Mouse (Mus musculus) midbrain, embryonic 12.5 days (tissue): Measurements from ENCODE around the gene Gm20388. TPM values are rescaled to one million over a fixed set of nuclear protein-coding genes. Genes with fewer than 3 reads are reported as not detected.

Experiments used
- ATAC-seq: fragments of 200-750 bp; cut with Nextera tagmentation; 2 replicates; pipeline ENCODE4 v1.8.0; 2017; ENCODE audit warnings: low read depth, moderate TSS enrichment, moderate library complexity; ENCODE audit not compliant: low FRiP score
- H3K27ac ChIP-seq: fragments of 300-500 bp; sonication (generic); replicated peaks from 2 replicates; pipeline ENCODE4 v1.5.1; 2016; ENCODE audit warnings: mild to moderate bottlenecking
- H3K27me3 ChIP-seq: fragments of 300-500 bp; sonication (generic); 2 replicates; pipeline ENCODE4 v1.6.1; 2016; ENCODE audit warnings: mild to moderate bottlenecking
- H3K36me3 ChIP-seq: fragments of 300-500 bp; sonication (generic); 2 replicates; pipeline ENCODE4 v1.6.1; 2016
- H3K4me1 ChIP-seq: fragments of 300-500 bp; sonication (generic); 2 replicates; pipeline ENCODE4 v1.6.1; 2016
- H3K4me2 ChIP-seq: fragments of 300-500 bp; sonication (generic); replicated peaks from 2 replicates; pipeline ENCODE4 v1.6.1; 2016; ENCODE audit warnings: mild to moderate bottlenecking, moderate library complexity
- H3K4me3 ChIP-seq: fragments of 300-500 bp; sonication (generic); 2 replicates; pipeline ENCODE4 v1.5.1; 2016; ENCODE audit warnings: mild to moderate bottlenecking
- H3K9ac ChIP-seq: fragments of 300-500 bp; sonication (generic); replicated peaks from 2 replicates; pipeline ENCODE4 v1.6.1; 2016; ENCODE audit warnings: mild to moderate bottlenecking, moderate library complexity
- H3K9me3 ChIP-seq: fragments of 300-500 bp; sonication (generic); 2 replicates; pipeline ENCODE4 v1.6.1; 2016; ENCODE audit warnings: mild to moderate bottlenecking
- whole genome bisulfite sequencing: fragments of 180-500 bp; shearing (Covaris S2); methylation state at CpG from one replicate; pipeline ENCODE4 v1.1.7; 2016; 5-methylcytosine and 5-hydroxymethylcytosine counted together
- polyA plus RNA-seq: library from polyadenylated mRNA; unstranded; fragments of >200 nt; fragmentation: Nextera tagmentation; extraction: Ambion mirVana; gene quantifications from 2 replicates; pipeline ENCODE4 v1.2.1, GENCODE M21; 2016

Gene Gm20388
- polyA plus RNA-seq, 1 experiment from 2014 or later = not detected

DNA sequence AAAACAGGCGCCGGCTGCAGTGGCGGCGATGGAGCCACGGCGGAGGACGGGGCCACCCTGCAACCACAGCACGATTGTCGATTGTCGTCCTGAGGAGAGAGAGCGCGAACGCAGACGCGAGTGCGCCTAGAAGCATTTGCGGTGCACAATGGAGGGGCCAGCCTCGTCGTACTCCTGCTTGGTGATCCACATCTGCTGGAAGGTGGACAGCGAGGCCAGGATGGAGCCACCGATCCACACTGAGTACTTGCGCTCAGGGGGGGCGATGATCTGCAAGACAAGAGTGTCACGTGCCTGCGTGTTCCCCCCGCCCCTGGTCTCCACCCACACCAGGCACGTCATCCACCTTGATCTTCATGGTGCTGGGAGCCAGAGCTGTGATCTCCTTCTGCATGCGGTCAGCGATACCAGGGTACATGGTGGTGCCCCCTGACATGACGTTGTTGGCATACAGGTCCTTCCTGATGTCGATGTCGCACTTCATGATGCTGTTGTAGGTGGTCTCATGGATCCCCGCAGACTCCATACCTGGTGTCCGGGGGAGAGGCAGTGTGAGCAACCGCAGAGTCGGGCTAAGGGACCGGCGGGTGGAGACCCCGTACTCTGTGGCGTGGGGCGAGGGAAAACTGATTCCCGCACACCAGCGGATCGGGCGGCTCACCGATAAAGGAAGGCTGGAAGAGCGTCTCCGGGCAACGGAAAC is 3981.4 kb downstream of the Gm20388 start:
- H3K9ac ChIP-seq = peak overlapping the region; percentile 29; the same call in 1 of the 2 replicates
- peaks cover 81% of the 10 kb centered on the region for H3K27me3 ChIP-seq
- no peaks in the 10 kb centered on the region for H3K36me3 ChIP-seq
- ATAC-seq = peak; percentile 71; the same call in 1 of the 2 replicates
- H3K9me3 ChIP-seq = no peaks in the 10 kb centered on the region
- H3K4me2 ChIP-seq = peak overlapping the region; percentile 61
- H3K4me3 ChIP-seq = peak overlapping the region; percentile 45
- no peak overlapping the region for H3K27ac ChIP-seq
- H3K4me1 ChIP-seq = peaks cover 19% of the 10 kb centered on the region
- WGBS = under 1% methylated on average over 49 of the region's 49 CpGs

DNA sequence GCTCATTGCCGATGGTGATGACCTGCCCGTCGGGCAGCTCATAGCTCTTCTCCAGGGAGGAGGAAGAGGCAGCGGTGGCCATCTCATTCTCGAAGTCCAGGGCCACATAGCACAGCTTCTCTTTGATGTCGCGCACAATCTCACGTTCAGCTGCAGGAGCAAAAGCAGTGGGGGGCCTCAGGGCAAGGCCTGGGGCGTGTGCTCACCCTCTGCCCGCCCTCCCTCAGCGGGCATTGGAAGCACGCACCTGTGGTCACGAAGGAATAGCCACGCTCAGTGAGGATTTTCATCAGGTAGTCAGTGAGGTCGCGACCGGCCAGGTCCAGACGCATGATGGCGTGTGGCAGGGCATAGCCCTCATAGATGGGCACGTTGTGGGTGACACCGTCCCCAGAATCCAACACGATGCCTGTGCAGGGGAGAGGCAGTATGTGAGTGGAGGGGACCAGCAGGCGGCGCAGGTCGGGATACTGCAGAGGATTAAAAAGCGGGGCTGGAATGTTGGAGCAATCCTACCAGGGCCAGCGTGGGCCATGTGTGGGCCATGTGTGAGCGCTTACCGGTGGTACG is 3982.0 kb downstream of the Gm20388 start:
- Histone ChIP-seq H3K4me3 (peak overlapping the region; percentile 45), H3K36me3 (no peaks in the 10 kb centered on the region), H3K27me3 (peaks cover 82% of the 10 kb centered on the region), H3K9ac (peak overlapping the region; percentile 29; the same call in 1 of the 2 replicates), H3K4me2 (peak overlapping the region; percentile 61), H3K9me3 (no peaks in the 10 kb centered on the region), H3K27ac (no peak overlapping the region), H3K4me1 (peaks cover 19% of the 10 kb centered on the region)
- no peak for ATAC-seq
- WGBS = 13% methylated on average over 30 of the region's 30 CpGs

DNA sequence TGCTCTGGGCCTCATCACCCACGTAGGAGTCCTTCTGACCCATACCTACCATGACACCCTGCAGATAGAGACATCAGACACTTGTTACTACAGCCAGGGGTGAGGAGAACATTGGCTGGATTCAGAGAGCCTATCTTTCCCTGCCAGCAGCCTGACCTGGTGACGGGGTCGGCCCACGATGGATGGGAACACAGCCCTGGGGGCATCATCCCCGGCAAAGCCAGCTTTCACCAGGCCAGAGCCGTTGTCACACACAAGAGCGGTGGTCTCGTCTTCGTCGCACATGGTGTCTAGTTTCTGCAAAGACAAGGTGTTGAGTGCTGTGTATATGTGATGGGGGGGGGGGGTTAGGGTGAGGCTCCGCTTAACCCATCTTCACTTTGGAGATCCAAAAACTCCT is 3982.8 kb downstream of the Gm20388 start:
- 0 out of 2 replicates have a peak, but pooled peaks cover under 1% of the 10 kb centered on the region for H3K36me3 ChIP-seq
- no peak overlapping the region for H3K4me3 ChIP-seq
- no peaks in the 10 kb centered on the region for H3K9me3 ChIP-seq
- ATAC-seq = no peak
- 79% methylated on average over 11 of the region's 11 CpGs for WGBS
- no peak overlapping the region for H3K27ac ChIP-seq
- H3K27me3 ChIP-seq = peaks cover 82% of the 10 kb centered on the region
- H3K9ac ChIP-seq = no peak overlapping the region
- peaks cover 19% of the 10 kb centered on the region for H3K4me1 ChIP-seq
- H3K4me2 ChIP-seq = no peak overlapping the region

DNA sequence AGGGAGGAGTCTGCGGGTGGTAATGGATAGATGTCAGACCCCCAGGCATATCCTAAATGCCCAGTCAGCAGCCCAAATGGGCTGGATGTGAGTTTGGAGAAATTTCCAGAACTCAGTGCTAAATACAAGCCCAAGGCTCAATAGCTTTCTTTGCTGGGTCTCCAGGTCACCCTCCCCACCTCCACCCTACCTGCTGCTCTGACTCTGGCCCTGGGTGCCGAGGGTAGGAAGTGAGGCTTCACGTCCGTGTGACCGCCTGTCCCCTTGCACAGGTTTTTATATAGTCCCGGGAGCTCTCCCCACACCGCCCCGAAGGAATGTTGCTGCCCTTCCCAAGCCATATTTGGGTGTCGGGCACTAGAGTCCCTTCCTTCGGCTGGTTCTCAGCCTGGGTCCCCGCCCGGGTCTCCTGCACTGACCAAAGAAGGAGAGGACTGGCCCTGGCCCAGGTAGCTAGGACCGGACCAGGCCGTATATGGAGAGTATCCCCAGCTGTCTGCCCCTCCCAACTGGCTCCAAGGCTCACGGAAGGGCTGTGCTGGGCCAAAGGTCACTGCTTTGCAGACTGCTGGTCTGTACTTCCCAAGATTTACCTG is 3984.0 kb downstream of the Gm20388 start, which contains the start of gene Acta1:
TSS of gene Acta1 (minus strand) at position 250 of the 596 bp plus-strand sequence.
- no peaks in the 10 kb centered on the region for H3K9me3 ChIP-seq
- H3K27ac ChIP-seq = no peak within 1 kb of the TSS
- H3K9ac ChIP-seq = no peak within 1 kb of the TSS
- H3K36me3 ChIP-seq = 0 out of 2 replicates have a peak, but pooled peaks cover 10% of the 10 kb centered on the region
- no peak for ATAC-seq
- H3K4me1 ChIP-seq = peaks cover 19% of the 10 kb centered on the region
- H3K4me2 ChIP-seq = no peak within 1 kb of the TSS
- H3K27me3 ChIP-seq = peaks cover 75% of the 10 kb centered on the region
- 28% methylated on average over 15 of the region's 15 CpGs for WGBS
- H3K4me3 ChIP-seq = no peak within 1 kb of the TSS

DNA sequence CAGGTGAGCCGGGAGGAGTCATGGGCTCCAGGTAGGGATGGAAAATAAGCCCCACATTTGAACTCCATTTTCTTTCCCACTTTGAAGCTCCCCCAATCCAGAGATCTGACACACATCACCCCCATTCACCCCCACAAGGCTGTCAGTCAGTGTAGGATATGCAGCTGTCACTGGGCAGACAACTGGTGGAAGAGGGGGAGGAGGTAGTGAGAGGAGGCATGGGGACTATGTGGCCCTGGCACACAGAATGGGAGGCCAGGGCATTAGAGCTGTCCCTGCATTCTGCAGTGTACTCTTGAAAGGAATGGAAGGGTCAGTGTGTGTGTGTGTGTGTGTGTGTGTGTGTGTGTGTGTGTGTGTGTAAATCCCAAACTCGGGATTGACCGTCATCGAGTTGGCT is 3984.6 kb downstream of the Gm20388 start:
- 79% methylated on average over 4 of the region's 4 CpGs for WGBS

DNA sequence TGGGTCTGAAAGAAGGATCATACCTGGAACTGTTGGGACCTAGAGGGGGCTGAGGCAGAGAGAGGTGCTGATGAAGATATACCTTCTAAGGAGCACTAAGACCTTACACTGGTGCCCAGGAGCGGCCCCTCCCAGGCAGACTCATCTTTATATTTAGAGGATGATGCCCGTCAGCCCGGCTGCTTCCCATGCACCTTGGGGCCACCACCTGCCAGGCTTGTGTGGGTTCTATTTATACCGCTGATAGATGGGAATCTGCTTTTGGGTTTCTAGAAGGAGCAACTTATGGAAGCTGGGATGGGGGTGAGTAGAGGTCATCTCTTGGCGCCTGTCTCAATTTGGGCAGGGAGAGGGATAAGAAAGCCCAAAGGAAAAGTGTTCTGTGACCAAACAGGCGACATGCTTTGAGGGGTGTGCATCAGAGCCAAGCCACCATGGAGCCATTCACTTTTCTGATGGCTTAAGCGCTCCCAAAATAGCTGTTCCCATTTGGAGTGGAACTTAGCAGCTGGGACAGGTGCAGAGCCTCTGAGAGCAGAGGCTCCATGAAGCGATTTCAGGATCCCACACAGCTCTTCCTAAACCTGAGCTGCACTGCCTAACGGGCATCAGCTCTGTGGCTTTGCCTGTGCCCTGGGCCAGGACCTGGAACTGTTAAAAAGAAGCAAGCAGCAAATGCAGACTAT is 3985.2 kb downstream of the Gm20388 start:
- H3K4me3 ChIP-seq = no peak overlapping the region
- WGBS = 66% methylated on average over 9 of the region's 9 CpGs
- peaks cover 19% of the 10 kb centered on the region for H3K4me1 ChIP-seq
- H3K36me3 ChIP-seq = peaks cover 18% of the 10 kb centered on the region
- peaks cover 63% of the 10 kb centered on the region for H3K27me3 ChIP-seq
- no peaks in the 10 kb centered on the region for H3K9me3 ChIP-seq
- no peak overlapping the region for H3K27ac ChIP-seq
- no peak for ATAC-seq
- H3K4me2 ChIP-seq = no peak overlapping the region
- no peak overlapping the region for H3K9ac ChIP-seq

More for the DNA sequence above, 3984.6 kb downstream of the Gm20388 start:
- Histone ChIP-seq H3K27me3 (peaks cover 69% of the 10 kb centered on the region), H3K4me3 (no peak overlapping the region), H3K9ac (no peak overlapping the region), H3K36me3 (0 out of 2 replicates have a peak, but pooled peaks cover 13% of the 10 kb centered on the region), H3K4me1 (peaks cover 19% of the 10 kb centered on the region), H3K4me2 (no peak overlapping the region), H3K9me3 (no peaks in the 10 kb centered on the region), H3K27ac (no peak overlapping the region)
- no peak for ATAC-seq

DNA sequence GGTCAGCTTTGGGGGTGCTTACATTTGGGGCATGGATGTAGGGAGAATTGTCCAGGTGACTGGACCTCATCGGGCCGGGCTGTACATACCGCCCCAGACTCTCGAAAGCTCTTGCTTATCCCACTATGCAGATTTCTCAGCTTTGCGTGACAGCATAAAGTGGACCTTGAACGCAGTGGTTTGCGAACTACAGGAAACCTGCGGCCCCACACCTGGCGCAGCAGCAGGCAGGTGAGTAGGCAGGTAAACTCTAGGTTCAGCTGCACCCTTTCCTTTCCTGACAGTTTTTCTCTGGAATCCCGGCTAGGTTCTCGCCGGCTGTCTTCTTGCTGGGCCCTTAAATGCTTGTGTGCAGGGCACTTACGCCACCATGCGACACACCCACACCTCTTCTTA is 3985.7 kb downstream of the Gm20388 start:
- no peak overlapping the region for H3K4me2 ChIP-seq
- H3K9ac ChIP-seq = no peak overlapping the region
- H3K36me3 ChIP-seq = peaks cover 23% of the 10 kb centered on the region
- WGBS = 70% methylated on average over 14 of the region's 14 CpGs
- H3K9me3 ChIP-seq = no peaks in the 10 kb centered on the region
- no peak for ATAC-seq
- H3K27ac ChIP-seq = no peak overlapping the region
- peaks cover 58% of the 10 kb centered on the region for H3K27me3 ChIP-seq
- no peak overlapping the region for H3K4me3 ChIP-seq
- peaks cover 16% of the 10 kb centered on the region for H3K4me1 ChIP-seq

DNA sequence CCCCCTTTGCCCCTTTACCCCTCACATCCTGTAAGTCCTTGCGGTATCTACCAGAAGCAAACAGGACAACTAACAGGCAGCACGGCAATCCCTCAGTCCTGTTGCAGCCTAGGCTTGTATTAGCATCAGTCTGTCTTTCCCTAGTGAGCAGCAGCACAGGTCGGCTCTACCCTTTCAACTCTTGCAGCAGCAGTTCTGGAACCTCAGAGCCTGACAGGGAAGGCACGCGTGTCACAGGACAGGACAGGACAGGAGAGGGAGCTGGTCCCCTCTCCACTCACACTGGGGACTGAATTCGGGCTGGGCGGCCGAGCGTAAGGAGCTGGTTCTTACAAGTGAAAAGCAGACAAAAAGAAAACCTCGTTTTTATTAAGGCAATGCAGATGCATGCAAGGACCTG is 3986.1 kb downstream of the Gm20388 start:
- ATAC-seq = no peak

DNA sequence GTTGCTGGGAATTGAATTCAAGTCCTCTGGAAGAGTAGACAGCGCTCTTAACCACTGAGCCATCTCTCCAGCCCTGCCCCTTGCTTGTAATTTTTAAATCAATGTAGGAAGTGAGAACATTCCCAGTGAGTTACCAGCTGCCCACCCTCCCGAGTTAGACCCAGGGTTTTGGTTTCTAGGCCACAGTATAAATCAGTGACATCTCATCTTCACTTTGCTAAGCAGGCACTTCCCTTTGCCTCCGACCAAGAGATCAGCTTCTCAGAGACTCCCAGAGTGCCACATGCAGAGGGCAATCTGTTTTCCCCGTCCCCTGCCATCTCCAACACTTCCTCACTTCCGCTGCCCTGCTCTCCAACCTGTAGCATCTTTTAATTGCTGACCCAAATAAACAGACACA is 3987.9 kb downstream of the Gm20388 start:
- peaks cover 45% of the 10 kb centered on the region for H3K36me3 ChIP-seq
- H3K4me2 ChIP-seq = no peak overlapping the region
- no peak overlapping the region for H3K4me3 ChIP-seq
- ATAC-seq = no peak
- WGBS = 87% methylated on average over 5 of the region's 5 CpGs
- peaks cover 35% of the 10 kb centered on the region for H3K27me3 ChIP-seq
- H3K27ac ChIP-seq = no peak overlapping the region
- no peak overlapping the region for H3K9ac ChIP-seq
- H3K4me1 ChIP-seq = no peaks in the 10 kb centered on the region
- no peaks in the 10 kb centered on the region for H3K9me3 ChIP-seq

More for the DNA sequence above, 3986.1 kb downstream of the Gm20388 start:
- Histone ChIP-seq H3K4me3 (no peak overlapping the region), H3K9ac (no peak overlapping the region), H3K4me1 (peaks cover 12% of the 10 kb centered on the region), H3K4me2 (no peak overlapping the region), H3K36me3 (peaks cover 27% of the 10 kb centered on the region), H3K27ac (no peak overlapping the region), H3K27me3 (peaks cover 53% of the 10 kb centered on the region), H3K9me3 (no peaks in the 10 kb centered on the region)
- WGBS = 49% methylated on average over 10 of the region's 10 CpGs

DNA sequence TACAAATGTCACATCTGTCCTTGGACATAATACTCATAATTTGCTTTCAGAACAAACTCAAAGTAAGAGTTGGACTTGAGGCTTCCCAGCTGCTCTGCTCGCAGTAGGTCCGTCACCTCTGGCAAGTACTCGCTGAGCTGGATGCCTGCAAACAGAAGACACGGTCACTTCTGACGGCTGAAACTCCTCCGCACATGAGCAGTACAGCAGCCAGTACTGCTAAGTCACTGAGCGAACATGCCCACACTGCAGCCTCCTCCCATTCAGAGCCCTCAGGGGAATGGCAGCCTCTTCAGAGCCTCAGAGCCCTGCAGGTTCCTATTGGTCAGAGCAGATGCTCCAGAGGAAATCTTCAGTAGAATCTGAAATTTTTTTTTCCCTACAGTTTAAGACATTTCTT is 3988.7 kb downstream of the Gm20388 start:
- 91% methylated on average over 7 of the region's 7 CpGs for WGBS
- Histone ChIP-seq H3K9ac (no peak overlapping the region), H3K4me1 (no peaks in the 10 kb centered on the region), H3K36me3 (peaks cover 53% of the 10 kb centered on the region), H3K9me3 (no peaks in the 10 kb centered on the region), H3K4me2 (no peak overlapping the region), H3K4me3 (no peak overlapping the region), H3K27me3 (peaks cover 28% of the 10 kb centered on the region), H3K27ac (no peak overlapping the region)
- ATAC-seq = no peak

DNA sequence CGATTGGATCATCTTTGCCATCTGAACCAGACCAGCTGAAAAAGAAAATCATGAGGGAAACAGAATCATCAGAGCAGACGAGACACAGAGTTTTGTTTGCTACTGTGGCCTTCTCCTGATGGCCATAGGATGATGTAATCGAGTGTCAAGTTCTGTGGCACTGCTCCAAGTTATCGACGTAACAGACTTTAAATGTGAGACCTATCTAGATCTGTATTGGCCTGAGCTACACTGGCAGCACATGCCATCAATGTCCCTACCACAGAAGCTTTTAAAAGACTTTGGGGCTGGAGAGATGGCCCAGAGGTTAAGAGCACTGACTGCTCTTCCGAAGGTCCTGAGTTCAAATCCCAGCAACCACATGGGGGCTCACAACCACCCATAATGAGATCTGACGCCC is 3992.0 kb downstream of the Gm20388 start:
- Histone ChIP-seq H3K4me2 (no peak overlapping the region), H3K9me3 (no peaks in the 10 kb centered on the region), H3K9ac (no peak overlapping the region), H3K27ac (no peak overlapping the region), H3K4me3 (no peak overlapping the region), H3K27me3 (no peaks in the 10 kb centered on the region), H3K36me3 (peaks cover 79% of the 10 kb centered on the region), H3K4me1 (no peaks in the 10 kb centered on the region)
- 90% methylated on average over 7 of the region's 7 CpGs for WGBS
- ATAC-seq = no peak

DNA sequence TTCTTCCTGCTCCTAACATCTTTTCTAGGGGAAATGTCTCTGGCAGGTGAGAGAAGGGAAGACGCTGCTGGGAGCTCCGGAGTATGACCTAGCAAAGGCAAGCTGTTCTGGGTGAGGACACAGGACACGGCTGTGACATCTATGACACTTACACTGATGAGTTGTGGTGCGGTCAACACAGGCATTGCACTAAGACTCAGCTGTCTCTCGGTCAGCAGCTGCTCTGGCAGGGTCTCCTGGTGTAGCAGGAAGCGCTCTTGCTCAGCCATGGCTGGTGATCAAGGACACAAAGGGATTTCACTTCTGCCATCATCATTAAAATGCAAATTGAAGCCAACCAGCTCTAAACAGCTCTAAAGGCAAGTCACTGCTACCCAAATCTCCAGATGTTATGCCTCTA is 3997.0 kb downstream of the Gm20388 start:
- Histone ChIP-seq H3K4me2 (no peak overlapping the region), H3K9me3 (no peaks in the 10 kb centered on the region), H3K36me3 (peaks cover 85% of the 10 kb centered on the region), H3K4me3 (no peak overlapping the region), H3K27ac (no peak overlapping the region), H3K4me1 (no peaks in the 10 kb centered on the region), H3K27me3 (no peaks in the 10 kb centered on the region), H3K9ac (no peak overlapping the region)
- WGBS = 91% methylated on average over 6 of the region's 6 CpGs
- no peak for ATAC-seq
